Mouse (Mus musculus): ENCODE measurements around the gene Sptssa.
"Not testable (repeated sequence)": the region's sequence is repeated elsewhere in the genome, so short reads cannot be mapped to it uniquely, and the experiment has no call there.

Gene Sptssa

GRCm38 (mm10) chr12:54656396-54657171 lies at the start of gene Sptssa:
TSS of gene Sptssa (minus strand) at chr12:54656573.
- DNase-seq, result peak; percentile 96

GRCm38 (mm10) chr12:54699394-54699793 lies 43.0 kb upstream of the Sptssa start:
- no peak for DNase-seq

DNA sequence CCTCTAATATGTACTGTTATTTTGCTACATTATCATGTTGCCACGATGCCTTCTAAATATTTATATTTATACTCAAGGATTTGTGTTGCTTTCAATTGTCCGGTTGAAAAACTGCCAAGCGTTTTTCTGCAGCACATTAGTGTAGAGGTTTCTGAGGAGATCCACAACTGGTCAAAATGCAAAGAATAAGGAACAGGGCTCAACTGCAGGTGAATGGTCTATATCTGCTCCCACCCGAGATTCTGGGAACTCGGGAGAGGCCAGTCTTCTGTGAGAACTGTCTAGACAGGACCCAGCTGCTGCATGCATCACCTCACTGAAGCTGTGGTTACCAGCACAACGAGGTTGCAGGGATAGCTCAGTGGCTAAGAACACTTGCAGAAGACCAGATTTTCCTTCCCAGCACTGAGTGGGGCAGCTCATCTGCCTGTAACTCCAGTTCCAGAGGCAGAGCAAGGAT lies 41.4 kb upstream of the Sptssa start:
- DNase-seq, result peak; percentile 64

DNA sequence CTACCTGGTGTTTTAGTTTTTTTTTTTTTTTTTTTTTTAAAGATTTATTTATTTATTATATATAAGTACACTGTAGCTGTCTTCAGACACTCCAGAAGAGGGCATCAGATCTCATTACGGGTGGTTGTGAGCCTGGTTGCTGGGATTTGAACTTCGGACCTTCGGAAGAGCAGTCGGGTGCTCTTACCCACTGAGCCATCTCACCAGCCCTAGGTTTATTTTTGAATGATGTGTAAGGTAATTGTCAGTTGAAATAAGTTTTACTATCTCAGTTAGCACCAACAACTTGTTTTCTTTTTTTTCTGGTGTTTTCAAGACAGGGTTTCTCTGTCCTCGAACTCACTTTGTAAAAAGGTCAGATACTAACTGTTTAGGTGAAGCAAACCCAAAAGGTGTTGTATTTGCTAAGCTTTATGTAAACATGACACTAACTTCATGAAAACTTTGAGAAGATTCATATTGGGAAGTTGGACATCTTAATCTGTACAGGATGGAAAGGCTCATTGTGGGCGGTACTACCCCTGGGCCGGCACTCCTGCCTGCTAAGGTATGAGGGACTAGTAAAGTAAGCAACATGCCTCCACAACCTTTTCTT lies 40.7 kb upstream of the Sptssa start:
- peak; percentile 78 for DNase-seq

GRCm38 (mm10) chr12:54696242-54697002 lies 40.0 kb upstream of the Sptssa start:
- DNase-seq, result peak; percentile 98

- peak; percentile 95 for DNase-seq
Measured at GRCm38 (mm10) chr12:54695511-54696241, 39.3 kb upstream of the Sptssa start, which contains the start of gene Eapp. TSS of gene Eapp (minus strand) at chr12:54695897.

DNA sequence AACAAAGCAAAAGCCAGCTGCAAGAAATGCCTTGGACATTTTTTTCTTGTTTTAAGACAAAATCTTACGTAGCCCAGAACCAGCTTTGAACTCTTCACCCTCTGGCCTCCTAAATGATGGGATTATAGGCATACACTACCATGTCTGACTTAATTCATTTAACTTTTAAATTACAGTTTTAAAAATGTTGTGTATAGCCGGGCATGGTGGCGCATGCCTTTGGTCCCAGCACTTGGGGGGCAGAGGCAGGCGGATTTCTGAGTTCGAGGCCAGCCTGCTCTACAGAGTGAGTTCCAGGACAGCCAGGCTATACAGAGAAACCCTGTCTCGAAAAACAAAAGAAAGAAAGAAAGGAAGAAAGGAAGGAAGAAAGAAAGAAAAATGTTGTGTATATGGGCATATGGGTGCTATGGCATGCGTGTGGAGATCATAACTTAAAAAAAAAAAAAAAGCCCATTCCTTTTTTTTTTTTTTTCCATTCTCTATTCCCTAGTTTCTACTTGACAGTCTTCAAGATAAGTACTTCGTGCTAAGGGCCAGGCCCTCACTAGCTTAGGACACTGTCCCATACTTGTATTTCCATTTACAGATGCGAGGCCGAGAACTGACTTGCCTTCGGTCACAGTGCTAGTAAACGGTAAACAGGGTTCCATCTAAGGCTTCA lies 38.6 kb upstream of the Sptssa start:
- peak; percentile 56 for DNase-seq

- no peak for DNase-seq
Measured at GRCm38 (mm10) chr12:54689082-54689481, 32.7 kb upstream of the Sptssa start.

GRCm38 (mm10) chr12:54683182-54683581 lies 26.8 kb upstream of the Sptssa start:
- no peak for DNase-seq

DNA sequence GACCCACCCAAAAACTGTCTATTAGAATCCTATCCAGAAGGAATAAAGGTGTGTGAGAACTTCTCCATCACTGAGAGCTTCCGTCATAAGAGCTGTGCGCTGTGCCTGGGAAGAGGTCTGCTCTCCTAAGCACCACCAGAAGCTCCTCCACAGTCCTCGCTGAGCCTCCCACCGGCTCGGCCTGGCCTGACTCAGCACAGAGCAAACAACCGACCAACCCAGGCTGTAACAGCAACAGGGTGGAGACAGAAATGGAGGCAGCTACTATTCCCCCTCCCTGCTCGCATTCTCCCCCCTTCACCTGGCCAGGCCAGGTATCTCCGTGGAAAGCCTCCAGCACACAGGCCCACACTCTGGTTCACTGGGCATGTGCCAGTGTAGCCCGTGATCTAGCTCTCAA lies 20.3 kb upstream of the Sptssa start:
- no peak for DNase-seq

GRCm38 (mm10) chr12:54675396-54675795 lies 19.0 kb upstream of the Sptssa start:
- DNase-seq, result no peak

- DNase-seq, result no peak
Measured at GRCm38 (mm10) chr12:54671262-54671661, 14.9 kb upstream of the Sptssa start.

DNA sequence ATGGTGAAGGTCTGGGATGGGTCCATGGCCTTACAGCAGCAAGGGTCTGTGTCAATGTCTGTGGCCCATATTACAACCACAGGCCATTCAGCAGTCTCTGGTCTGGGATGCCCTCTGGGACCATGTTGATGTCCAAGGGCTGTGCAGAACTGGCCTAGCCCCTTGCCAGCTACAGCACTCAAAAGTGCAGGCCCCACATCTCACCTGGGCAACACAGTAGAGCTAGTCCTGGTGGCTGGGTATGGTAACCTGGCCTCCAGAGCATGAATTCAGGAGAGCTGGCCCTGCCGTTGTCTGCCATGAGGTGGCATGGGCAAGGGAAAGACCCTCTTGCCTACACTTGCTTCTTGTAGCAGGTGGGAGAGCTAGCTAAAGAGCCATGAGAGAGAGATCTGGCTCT lies 11.8 kb upstream of the Sptssa start:
- no peak for DNase-seq

DNA sequence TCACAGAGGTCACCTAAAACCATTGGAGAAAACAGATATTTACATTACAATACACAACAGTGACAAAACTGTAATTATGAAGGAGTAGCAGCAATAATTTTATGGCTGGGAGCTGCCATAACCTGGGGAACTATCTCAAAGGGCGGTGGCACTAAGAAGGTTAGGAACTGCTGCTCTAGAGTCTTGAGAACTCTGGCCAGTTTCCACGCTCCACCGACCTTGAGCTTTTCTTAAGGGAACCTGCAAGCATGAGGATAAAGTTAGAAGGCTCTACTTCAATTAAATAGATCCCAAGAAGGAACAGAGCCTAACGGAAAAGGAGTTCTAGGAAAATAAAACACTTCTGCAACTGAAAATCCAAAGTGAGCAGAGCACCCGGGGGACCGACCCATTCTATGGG lies 9.2 kb upstream of the Sptssa start:
- no peak for DNase-seq

- DNase-seq, result not testable (repeated sequence)
Measured at GRCm38 (mm10) chr12:54661470-54661869, 5.1 kb upstream of the Sptssa start.

DNA sequence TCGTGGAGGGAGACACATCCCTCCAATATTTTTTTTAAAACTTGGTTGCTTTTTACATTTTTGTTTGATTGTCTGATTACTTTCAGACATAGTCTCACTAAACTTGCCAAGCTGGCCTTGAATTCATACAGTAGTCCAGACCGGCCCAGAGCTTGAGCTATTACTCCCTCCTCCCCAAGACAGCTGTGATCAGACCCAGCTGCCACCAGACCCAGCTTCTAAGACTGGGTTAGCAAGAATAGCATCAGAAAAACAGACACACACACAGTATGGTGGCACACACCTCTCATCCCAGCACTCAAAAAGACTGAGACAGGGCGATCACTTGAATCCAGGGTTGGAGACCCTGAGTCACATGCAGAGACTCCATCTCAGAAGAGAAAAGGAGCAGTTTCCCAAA lies 3.5 kb upstream of the Sptssa start:
- no peak for DNase-seq

DNA sequence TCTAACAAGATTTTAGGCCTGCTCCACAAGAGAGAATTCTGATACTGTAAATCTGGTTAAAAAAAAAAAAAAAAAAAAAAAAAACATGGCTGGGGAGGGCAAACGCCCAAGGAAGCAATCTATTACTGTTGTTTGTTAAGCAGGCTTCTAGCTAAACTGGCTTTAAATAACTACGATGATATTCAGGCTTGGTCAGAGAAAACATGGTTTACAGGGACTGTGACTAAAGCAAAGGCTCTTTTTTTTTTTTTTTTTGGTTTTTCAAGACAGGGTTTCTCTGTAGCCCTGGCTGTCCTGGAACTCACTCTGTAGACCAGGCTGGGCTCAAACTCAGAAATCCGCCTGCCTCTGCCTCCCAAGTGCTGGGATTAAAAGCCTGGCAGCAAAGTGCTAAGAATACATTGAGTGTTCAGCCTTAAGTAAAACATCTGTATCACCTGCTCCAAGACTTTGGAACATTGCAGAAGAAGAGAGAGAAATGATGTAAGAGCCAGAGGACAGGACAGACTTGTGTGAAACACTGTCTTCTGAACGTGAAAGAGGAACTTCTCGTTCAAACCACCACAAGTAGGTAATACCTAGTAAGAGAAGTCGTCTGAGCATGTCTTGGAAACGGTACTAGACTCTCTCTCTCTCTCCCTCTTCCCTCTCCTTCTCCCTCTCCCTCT lies 2.2 kb upstream of the Sptssa start:
- no peak for DNase-seq

GRCm38 (mm10) chr12:54657951-54658350 lies 1.6 kb upstream of the Sptssa start:
- peak; percentile 28 for DNase-seq

- no peak for DNase-seq
Measured at GRCm38 (mm10) chr12:54657226-54657625, 853 bp upstream of the Sptssa start.

GRCm38 (mm10) chr12:54656039-54656395 lies 356 bp downstream of the Sptssa start:
- DNase-seq, result no peak

- DNase-seq, result peak; percentile 36
Measured at GRCm38 (mm10) chr12:54655292-54656038, 908 bp downstream of the Sptssa start.

All from cerebellum, adult 9-10 months (tissue).